Mouse (Mus musculus) granulocyte monocyte progenitor cell, adult 5-6 weeks (primary cell): Measurements from ENCODE around the gene Gm10188. TPM values are rescaled to one million over a fixed set of nuclear protein-coding genes. Genes with fewer than 3 reads are reported as not detected.
A peak's percentile ranks its signal among the peaks of the same experiment; 100 is the strongest.

Experiments used
- ATAC-seq: replicated peaks from 2 replicates; pipeline ENCODE4 v1.8.0; 2016; ENCODE audit warnings: mild to moderate bottlenecking, moderate TSS enrichment, inconsistent platforms; ENCODE audit not compliant: poor library complexity, severe bottlenecking
- total RNA-seq, 2 experiments: library from RNA; stranded (forward) in 1 of 2; stranded (reverse) in 1 of 2; fragments of 200-712, 200-1000 nt in 1 of 2; fragments of >200 nt in 1 of 2; fragmentation: Nextera tagmentation in 1 of 2; gene quantifications; 2 replicates each; pipeline ENCODE4 v1.2.3; 2014 to 2017

The Gm10188 gene
- total RNA-seq (2014; fragmentation: Nextera tagmentation) (not detected in 2 replicates), total RNA-seq (2017) (not detected in 2 replicates)

DNA sequence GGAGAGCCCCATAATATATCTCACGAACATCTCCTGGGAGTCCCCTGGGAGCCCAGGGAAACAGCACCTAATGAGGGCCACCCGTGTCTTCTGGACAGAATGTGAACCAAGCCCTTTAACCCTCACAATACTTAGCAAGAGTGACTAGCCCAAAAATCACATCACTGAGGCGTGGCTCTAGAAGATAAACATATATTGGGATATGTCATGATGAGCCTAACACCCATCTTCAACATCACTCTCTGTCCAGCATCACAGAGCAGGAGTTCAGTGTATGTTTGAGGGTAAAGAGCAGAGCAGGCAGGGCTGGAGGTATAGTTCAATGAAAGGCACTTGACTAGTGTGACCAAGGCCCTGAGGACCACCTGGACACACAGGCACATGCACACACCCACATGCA lies at the start of gene Gm10188:
TSS of gene Gm10188 (minus strand) at position 101 of the 400 bp plus-strand sequence.
- no peak for ATAC-seq

DNA sequence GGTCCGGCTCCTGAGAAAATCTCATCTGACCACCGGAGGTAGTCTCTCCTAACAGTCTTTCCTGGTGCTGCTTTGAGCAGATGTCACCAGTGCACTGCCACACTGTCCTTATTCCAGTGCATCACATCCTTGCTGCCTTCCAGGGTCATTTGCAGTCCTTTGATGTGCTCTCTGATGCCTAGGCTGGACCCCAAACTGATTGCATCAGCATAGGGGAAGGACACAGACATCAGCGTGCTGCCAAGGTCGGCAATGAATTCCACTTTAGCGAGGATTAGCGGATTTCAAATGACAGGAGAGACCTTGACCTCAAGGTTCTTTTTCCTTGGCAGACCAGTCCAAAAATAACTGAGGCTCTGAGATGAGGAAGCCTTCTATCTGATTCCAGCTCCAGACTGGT lies 47.6 kb upstream of the Gm10188 start:
- ATAC-seq = no peak

DNA sequence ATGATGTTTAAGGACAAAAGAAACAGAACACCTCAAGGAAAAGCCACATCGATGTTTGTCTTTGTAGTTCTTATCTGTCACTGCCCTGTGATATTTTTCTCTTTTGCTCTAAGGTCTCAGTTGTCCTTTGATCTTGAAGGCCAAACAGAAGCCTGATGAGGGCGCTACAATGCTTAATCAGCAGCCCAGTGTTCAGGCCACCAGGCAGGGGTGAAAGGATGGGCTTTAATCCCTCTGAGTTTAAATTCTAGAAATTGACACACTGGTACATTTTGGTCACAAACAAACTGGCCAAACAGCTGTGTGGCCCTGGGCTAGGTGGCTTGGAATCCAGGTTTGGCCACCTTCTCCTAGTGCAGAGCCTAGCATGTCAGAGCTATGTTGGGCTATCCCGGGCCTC lies 47.1 kb upstream of the Gm10188 start:
- no peak for ATAC-seq

DNA sequence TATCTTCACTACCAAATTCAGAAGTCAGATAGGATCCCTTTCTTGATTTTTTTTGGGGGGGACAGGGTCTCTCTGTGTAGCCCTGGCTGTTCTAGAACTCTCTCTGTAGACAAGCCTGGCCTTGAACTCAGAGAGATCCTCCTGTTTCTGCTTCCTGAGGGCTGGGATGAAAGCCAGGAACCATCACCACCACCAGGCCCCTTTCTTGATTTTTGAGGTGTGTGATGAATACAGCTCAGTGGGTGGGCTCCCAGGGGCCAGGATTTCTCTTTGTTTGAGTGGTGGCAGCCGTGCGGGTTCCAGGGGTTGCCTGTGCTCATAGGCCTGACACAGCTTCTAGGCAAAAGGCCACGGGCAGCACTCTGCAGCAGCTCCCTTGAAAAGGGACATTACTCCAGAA lies 41.7 kb upstream of the Gm10188 start:
- no peak for ATAC-seq

DNA sequence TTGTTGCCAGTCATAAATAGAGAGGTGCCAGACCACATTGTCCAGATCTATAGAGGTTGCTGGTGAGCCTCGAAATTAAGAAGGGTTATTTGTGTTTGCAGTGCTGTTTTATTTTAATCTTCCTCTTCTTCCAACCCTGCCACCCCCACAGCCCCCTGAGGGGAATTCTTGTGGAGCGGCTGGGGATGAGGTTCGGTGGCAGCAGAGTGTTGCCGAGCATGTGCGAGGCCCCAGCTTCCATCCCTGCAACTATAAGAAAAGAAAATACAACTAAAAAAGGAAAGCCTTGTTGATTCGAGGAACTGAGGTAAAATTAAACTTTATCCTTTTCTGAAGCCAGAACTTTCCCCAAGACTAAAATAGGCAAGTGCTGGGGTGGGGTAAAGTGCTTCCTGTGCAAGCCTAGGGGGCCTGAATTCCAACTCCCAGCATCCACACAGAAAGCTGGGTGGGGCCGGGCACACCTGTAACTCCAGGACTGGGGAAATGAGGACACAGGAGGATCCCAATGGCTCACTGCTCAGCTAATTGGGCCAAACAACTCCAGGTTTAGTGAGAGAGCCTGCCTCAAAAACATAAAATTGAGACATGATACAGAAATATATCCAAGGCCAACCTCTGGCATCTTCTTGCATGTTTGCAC lies 39.0 kb upstream of the Gm10188 start:
- ATAC-seq = no peak

DNA sequence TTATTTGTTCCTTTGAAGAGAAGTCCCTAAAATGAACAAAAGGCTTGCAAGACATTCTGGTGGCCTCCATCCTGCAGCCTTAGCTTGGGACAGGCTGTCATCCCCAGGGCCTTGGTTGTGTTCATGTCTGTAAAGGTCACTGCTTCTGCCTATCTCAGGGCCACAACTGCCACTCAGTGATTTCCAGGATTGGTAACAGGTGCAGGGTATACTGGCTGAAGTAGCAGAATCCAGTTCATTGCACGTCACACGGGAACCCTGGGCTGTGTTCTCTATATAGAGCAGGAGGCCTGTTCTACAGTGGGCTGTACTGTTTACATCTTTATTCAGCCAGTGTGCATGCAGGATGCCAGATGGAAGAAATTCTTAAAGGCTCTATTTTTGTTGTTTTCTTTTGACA lies 38.4 kb upstream of the Gm10188 start:
- no peak for ATAC-seq

DNA sequence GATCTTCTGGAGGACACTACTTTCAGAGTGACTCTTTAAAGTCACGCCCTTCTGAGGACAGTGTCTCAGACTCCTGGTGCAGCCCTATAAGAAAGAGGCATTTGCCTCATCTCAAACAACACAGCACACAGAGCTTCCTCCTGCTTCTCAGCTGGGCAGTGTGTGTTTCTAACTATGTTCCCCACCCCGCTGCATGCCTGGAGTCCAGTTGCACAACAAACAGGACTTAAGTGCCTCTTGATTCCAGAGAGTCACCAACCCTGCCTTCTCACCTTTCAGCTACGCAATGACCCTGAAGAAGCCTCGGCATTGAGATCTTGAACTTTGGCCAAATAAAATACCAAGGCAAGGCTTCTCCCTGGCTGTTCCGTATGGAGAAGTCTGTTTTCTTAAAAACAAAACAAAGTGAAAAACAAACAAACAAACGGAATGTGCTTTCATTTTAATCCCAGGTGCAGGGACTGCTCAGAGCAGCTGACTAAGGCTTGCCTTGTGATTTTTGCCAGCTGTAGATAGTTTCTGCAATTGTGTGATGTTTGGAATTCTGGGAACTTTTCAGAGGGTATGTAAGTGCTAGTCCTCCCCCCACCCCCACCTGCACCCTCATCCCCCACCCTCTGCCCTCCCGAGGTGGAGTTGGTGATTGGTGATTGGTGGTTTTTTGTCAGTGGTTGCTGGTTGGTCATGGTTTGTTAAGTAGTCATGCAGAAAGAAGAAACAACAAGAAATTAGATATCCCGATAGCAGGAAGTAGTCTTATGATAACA lies 37.4 kb upstream of the Gm10188 start:
- ATAC-seq = no peak

DNA sequence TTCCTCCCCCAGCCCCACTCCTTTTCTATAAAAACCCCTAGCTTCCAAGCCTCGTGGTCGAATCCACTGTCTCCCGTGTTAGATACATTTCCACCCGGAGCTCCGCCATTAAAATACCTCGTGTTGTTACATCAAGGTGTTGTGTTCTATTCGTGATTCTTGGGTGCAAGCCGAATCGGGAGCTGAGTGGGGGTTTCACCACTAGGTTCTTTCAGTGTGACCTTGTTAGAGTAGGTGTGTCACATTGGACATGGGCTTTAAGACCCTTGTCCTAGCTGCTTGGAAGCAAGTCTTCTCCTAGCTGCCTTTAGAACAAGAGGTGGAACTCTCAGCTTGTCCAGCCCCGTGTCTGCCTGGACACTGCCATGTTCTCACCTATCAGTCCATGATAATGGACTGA lies 36.4 kb upstream of the Gm10188 start:
- ATAC-seq = no peak

DNA sequence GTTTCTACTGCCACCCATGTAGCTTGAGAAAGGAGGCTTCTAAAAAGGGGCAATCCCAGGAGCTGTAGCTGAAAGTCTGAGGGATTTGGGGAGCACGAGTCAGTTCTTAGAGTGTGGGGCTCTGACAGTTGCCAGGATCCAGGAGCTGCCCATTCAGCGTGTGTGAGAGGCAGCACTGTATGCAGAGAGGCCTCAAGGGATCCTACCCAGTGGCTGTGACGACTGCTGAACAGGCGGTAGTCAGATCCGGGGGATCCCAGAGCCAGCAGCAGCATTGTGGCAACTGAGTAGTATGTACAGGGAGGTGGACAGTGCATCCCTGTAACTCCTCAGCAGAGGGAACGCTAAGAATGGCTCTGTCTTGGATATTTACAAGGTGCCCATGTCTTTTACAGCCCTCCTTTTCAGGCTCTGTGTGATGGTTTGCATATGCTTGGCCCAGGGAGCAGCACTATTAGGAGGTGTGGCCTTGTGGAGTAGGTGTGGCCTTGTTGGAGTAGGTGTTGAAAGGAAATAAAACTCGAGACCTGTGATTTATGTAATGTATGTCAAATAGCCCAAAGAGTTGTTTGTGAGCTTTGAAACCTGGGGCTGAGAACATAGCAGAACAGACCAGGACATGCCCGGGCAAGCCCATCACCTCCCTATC lies 35.8 kb upstream of the Gm10188 start:
- no peak for ATAC-seq

DNA sequence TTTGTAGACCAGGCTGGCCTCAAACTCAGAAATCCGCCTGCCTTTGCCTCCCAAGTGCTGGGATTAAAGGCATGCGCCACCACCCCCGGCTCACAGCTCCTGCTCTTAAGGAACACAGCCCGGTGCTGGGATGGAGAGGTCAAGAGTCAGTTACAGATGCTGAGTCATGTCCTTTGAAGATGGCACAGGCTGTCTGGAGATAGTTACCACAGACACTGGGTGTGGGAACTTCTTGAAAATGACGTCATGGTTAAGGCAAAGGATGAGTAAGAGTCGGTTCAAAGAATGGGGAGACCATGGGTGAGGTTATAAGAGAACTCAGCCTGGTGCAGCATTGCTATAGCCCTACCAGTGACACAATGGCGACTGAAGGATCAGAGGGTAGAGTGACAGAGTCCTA lies 35.0 kb upstream of the Gm10188 start:
- ATAC-seq = 0 out of 2 replicates have a peak, but pooled peaks have one; percentile 30

DNA sequence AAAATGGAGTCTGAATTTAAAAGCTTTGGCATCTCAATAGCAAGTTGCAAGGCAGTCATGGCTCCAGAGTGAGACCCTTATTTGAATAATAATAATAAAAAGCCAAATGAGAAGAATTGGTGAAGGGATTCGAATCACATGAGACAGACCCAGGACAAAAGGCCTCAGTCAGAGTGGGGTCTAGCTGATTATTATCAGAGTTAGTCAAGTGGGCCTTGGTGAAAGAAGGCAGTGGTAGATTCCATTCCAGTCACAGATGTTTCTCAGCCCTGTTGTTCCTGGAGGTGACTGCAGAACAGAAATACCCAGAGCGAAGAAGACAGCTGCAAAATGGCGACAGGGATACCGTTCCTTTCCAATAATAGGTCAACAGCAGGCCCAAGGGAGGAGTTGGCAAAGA lies 34.1 kb upstream of the Gm10188 start:
- no peak for ATAC-seq

DNA sequence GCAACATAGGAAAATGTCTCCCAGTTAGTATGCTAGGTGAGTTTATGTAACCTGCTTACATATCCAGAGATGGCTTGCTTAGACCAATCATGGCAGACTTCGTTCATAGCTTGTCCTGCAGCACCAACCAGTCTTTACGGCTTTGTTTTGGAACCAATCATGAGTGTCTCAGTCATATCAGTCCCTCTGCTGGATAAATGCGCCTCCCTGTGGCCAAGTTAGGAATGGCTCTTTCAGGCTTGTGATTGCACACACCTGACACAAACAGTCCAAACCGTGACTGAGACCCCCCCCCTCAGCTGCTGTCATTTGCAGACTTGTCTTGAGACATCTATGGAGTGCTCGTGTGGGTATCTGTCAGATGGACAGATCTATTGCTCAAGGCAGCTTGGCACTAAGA lies 31.5 kb upstream of the Gm10188 start:
- ATAC-seq = peak; percentile 20; the same call in 1 of the 2 replicates

DNA sequence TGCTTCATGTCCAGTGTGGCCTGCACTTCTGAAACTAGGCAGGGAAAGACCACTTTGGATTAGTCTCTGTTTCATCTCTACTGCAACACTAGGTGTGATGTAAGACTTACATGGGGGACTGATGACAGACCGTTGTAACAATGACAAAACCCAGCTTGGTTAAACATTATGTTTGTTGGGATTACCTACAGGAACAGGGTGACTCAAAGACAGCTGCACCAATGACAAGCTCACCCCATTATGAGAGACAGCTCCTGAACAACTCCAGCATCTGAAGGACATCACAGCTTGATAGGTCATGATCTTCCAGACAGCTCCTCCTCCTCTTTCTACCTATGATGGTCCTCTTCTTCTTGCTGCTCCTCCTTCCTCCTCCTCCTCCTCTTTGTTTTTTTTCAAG lies 30.8 kb upstream of the Gm10188 start:
- ATAC-seq = no peak

DNA sequence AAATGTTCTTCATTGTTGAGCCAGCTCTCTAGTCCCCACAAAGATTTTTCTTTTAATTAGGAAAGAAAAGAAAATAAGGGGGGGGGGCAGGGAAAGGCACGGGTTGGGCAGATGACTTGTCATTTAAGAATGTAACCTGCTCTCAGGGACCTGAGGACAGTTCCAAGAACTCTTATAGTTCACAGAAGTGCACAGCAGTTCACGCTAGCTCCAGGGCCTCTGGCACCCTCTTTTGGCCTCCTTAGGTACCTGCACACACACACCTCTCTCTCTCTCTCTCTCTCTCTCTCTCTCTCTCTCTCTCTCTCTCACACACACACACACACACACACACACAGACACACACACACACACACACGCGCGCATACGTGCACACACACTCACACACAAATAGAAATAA lies 24.9 kb upstream of the Gm10188 start:
- no peak for ATAC-seq

DNA sequence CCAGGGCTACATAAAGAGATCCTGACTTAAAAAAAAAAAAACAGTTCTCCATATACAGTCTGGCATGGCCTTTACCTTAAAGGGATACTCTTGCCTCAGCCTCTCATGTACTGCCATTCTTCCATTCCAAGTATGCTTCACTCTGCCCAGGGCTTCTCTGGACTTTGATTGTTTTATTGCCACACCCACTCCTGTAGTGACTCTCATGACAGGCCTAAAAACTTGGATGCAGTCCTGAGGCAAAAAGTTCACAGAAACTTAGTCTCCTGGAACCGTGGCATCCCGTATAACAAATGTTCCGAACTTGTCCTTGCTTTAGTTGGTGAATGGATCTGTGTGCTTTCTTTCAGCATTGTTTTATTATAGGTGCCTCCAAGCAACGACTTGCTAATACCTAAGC lies 17.1 kb upstream of the Gm10188 start:
- ATAC-seq = no peak

DNA sequence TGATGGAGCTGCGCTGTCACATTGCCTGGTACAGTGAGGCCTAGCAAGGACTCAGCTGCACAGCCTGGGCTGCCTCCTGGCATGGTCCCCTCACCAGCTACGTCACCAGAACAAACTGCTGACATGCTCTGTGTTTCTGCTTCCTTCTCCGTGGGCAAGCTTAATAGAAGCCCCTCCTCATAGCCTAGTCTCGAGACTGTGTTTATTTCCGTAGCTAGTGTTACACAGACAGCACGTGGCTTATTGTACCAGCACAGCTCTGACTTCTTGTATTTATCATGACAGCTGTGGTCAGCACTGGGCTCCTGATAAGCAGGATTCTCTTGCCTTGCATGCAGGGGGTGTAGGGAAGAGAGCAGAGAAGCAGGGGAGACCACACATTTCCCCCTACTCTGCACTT lies 16.6 kb upstream of the Gm10188 start:
- ATAC-seq = peak; percentile 85

DNA sequence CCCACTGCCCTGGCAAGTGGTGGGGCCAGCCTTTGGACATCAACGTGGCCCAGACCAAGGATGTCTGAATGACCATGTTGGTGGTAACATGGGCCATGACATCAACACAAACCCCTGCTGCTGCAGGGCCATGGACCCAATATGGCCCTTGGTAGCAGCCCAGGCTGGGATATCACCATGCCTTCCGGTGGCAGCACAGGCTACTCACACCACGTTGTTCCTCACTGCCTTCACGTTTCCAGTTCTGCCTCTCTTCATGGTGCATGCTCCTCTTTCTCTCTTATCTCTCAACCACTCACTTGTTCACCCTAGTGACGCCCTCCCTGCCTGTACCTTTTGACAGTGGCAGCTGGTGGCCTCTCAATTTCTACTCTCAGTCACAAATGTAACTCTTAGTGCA lies 15.4 kb upstream of the Gm10188 start:
- ATAC-seq = no peak

DNA sequence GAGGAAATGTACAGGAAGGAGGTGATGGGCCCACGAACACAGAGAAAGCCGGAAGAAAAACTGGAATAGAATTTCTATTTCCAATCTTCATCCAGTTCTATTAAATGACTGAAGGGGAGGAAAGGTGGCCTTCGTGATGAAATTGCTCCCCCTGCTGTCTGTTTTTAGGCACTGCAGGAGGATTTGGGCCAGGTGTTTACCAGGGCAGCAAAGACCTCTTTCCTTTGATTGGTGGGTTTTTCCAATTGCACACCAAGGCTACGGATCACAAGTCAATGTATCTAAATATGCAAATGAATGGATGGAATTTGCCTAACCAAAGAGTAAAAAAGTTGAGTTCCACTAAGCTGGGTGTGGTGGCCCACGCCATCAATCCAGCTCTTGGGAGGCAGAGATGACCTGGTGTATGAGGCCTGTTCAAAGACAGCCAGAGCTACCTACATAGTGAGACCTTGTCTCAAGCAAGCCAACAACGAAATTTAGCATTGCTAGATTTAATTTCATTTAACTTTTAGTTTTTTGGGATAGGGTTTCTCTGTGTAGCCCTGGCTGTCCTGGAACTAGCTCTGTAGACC lies 8.1 kb upstream of the Gm10188 start:
- ATAC-seq = peak; percentile 53; the same call in 1 of the 2 replicates

DNA sequence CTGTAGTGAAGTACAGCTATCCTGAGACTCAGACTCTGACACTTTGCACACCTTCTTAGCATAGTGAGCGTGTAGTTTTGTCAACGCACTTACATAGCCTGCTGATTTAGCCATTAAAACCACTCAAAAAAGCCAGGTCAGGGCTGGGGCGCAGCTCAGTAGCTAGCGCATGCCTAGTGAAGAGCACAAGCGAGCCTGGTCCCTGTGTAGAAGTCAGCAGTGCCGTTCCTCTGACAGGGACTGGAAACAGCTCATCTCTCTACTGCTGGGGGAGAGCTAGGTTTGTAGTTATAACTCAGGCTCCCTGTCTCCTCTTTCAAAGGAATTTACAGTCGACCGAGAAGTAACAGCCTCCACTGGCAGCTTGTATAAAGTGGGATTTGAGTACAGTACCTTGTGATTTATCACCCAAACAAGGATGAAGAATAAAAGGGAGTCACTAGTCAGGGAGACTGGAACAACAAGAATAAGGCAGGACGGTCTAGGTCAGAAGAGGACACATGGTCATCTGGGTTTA lies 5.2 kb upstream of the Gm10188 start:
- no peak for ATAC-seq

DNA sequence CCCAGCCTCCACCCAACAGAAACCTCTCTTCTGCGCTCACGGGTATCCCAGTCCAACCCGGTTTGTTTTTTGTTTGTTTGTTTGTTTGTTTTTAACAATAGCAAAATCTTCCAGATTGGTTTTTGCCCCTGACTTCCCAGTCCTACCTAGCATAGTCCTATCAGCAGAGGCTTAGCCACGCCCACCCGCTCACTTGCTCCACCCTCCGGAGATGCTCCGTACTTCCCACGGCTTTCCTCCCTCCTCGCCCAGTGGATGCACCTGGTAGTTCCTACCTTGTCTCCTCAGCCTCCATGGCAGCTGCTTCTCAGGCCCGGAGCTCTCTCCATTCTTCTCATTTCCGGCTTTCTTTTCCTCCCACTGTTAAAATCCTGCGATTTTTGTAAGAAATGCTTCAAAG lies 4.0 kb upstream of the Gm10188 start:
- ATAC-seq = peak; percentile 58; the same call in 1 of the 2 replicates
